Mouse (Mus musculus): Measurements from ENCODE around the gene Rnf115.

DNA sequence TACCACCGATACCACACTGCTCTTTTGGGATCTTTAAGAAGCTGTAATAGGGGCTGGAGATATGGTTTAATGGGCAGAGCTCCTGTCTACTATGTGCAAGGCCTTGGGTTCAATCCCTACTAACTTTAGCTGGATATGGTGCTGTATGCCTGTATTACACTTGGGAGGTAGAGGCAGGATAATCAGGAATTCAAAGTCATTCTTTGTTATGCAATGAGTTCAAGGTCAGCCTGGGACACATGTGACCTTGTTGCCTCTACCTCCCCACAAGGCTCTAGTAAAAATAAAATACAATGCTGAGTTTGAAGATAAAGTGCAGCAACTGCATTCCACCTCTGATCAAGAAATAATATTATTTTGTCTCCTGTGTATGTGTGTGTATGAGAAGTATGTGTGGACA is 6.5 kb downstream of the Rnf115 start:
- TF ChIP-seq MYOD1 (IDR thresholded peaks at IDR 0.05; ENCODE audit: control insufficient read depth, insufficient read length, low read depth): no peak
- no peak for TF ChIP-seq CTCF (IDR thresholded peaks at IDR 0.05; ENCODE audit: control insufficient read depth, insufficient read depth, insufficient read length)
- no peak for TF ChIP-seq USF1 (IDR thresholded peaks at IDR 0.05; ENCODE audit: low read depth)
- TF ChIP-seq CEBPB (IDR thresholded peaks at IDR 0.05; ENCODE audit: low read depth): no peak
- TF ChIP-seq MAX (IDR thresholded peaks at IDR 0.05): no peak
- no peak for TF ChIP-seq MYOG (IDR thresholded peaks at IDR 0.05; ENCODE audit: control insufficient read depth, extremely low read depth, insufficient read length)
- TF ChIP-seq FOSL1 (IDR thresholded peaks at IDR 0.05; ENCODE audit: insufficient read depth, low read length, poor library complexity, severe bottlenecking): no peak
